Mouse (Mus musculus): ENCODE results near the gene Usp5. TPM values are rescaled to one million over a fixed set of nuclear protein-coding genes. Genes with fewer than 3 reads are reported as not detected.

The Usp5 gene
- 53.6 and 54.3 TPM in 2 replicates for polyA plus RNA-seq (2015; fragmentation: Nextera tagmentation; extraction: Ambion mirVana)

DNA sequence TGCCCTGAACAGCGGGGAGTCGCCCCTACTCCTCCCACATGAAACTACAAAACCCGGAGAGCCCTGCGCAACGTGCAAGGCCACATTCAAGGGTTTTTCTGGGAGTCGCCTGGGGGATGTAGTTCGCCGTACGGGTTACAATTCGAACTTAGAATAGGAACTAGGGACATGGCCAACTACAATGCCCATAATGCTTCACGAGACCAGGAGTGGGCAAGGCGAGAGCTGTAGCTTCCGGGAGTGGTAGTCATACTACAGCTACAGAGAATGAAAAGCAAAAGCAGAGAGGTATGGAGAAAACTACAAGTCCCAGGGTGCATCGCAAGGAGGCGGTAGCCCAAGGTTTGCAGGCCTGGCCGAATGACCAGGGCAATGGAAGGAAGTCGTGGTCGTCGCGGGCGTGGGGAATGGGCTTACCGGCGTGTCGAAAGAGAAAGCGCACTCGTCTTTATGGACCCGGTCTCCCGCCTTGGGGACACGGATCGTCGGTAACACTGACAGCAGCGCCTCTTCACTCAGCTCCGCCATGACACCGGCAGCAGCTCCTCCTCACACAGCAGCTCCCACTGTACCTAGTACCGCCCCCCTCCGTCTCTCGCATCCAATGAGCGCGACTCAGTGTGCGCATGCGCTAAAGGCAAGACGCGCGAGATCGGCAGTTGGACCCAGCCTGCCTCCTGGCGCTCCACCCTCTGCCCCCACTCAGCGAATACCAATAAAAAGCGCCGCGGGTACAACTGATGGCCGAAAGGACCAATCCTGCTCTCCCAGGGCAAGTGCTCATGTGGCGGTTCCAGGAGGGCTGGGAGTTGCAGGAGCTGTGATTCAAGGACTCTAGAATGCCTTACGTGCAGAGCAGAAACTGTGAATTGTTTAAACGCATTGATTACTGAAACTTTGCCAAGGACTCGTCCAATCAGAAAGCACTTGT is at the start of gene Usp5, which contains the start of gene Cdca3:
TSS of gene Usp5 (minus strand) at position 617 of the 931 bp plus-strand sequence.
TSS of gene Cdca3 (plus strand) at position 680 of the 931 bp plus-strand sequence.
- Histone ChIP-seq H3K4me1 (ENCODE audit: insufficient read depth, low read depth, low read length) (peaks cover 8% of the 10 kb centered on the region; the same call in 1 of the 2 replicates), H3K27me3 (replicated peaks; ENCODE audit: insufficient read depth, low read length) (no peaks in the 10 kb centered on the region), H3K36me3 (ENCODE audit: insufficient read depth, low read length) (peaks cover 19% of the 10 kb centered on the region), H3K4me3 (ENCODE audit: low read depth, low read length) (peak within 1 kb of the TSS; percentile 71), H3K9me3 (ENCODE audit: low read length) (no peaks in the 10 kb centered on the region), H3K4me2 (replicated peaks; ENCODE audit: low read depth, low read length) (peak within 1 kb of the TSS; percentile 74), H3K9ac (replicated peaks; ENCODE audit: low read depth) (peak within 1 kb of the TSS; percentile 42), H3K27ac (ENCODE audit: low read length) (peak within 1 kb of the TSS; percentile 82)
- whole genome bisulfite sequencing = under 1% methylated on average over 55 of the region's 55 CpGs
- DNase-seq (ENCODE audit: low spot score) (peak; percentile 100), ATAC-seq (peak; percentile 92)
- no peak for TF ChIP-seq EP300 (IDR thresholded peaks at IDR 0.05)
- TF ChIP-seq CTCF (IDR thresholded peaks at IDR 0.05) = peak; percentile 57

- H3K9me3 ChIP-seq (ENCODE audit: low read length) = no peaks in the 10 kb centered on the region
- TF ChIP-seq EP300 (IDR thresholded peaks at IDR 0.05) = no peak
- TF ChIP-seq CTCF (IDR thresholded peaks at IDR 0.05) = 0 out of 2 replicates have a peak, but pooled peaks have one; percentile 15
- no peak overlapping the region for H3K4me3 ChIP-seq (ENCODE audit: low read depth, low read length)
Measured at GRCm38 (mm10) chr6:124874348-124874747, 45.1 kb upstream of the Usp5 start.

GRCm38 (mm10) chr6:124866560-124866959 is 37.3 kb upstream of the Usp5 start:
- H3K27ac ChIP-seq (ENCODE audit: low read length) = no peak overlapping the region
- no peak for ATAC-seq
- no peaks in the 10 kb centered on the region for H3K36me3 ChIP-seq (ENCODE audit: insufficient read depth, low read length)
- DNase-seq (ENCODE audit: low spot score) = no peak
- no peaks in the 10 kb centered on the region for H3K9me3 ChIP-seq (ENCODE audit: low read length)
- H3K4me3 ChIP-seq (ENCODE audit: low read depth, low read length) = no peak overlapping the region
- WGBS = 48% methylated on average over 6 of the region's 7 CpGs
- H3K4me1 ChIP-seq (ENCODE audit: insufficient read depth, low read depth, low read length) = 0 out of 2 replicates have a peak, but pooled peaks cover 3% of the 10 kb centered on the region
- H3K4me2 ChIP-seq (replicated peaks; ENCODE audit: low read depth, low read length) = no peak overlapping the region
- no peak overlapping the region for H3K9ac ChIP-seq (replicated peaks; ENCODE audit: low read depth)
- TF ChIP-seq CTCF (IDR thresholded peaks at IDR 0.05) (no peak), EP300 (IDR thresholded peaks at IDR 0.05) (no peak)
- H3K27me3 ChIP-seq (replicated peaks; ENCODE audit: insufficient read depth, low read length) = peaks cover 12% of the 10 kb centered on the region; the same call in 1 of the 2 replicates

More at GRCm38 (mm10) chr6:124874348-124874747, 45.1 kb upstream of the Usp5 start:
- no peak for DNase-seq (ENCODE audit: low spot score)
- Histone ChIP-seq H3K27ac (ENCODE audit: low read length) (no peak overlapping the region), H3K27me3 (replicated peaks; ENCODE audit: insufficient read depth, low read length) (no peaks in the 10 kb centered on the region), H3K4me1 (ENCODE audit: insufficient read depth, low read depth, low read length) (no peaks in the 10 kb centered on the region), H3K36me3 (ENCODE audit: insufficient read depth, low read length) (no peaks in the 10 kb centered on the region), H3K9ac (replicated peaks; ENCODE audit: low read depth) (no peak overlapping the region), H3K4me2 (replicated peaks; ENCODE audit: low read depth, low read length) (no peak overlapping the region)
- 28% methylated on average over 2 of the region's 3 CpGs for WGBS
- ATAC-seq = no peak

- no peak for DNase-seq (ENCODE audit: low spot score)
- WGBS = 43% methylated on average over 17 of the region's 18 CpGs
- Histone ChIP-seq H3K4me3 (ENCODE audit: low read depth, low read length) (no peak overlapping the region), H3K9me3 (ENCODE audit: low read length) (no peaks in the 10 kb centered on the region), H3K36me3 (ENCODE audit: insufficient read depth, low read length) (no peaks in the 10 kb centered on the region), H3K9ac (replicated peaks; ENCODE audit: low read depth) (no peak overlapping the region), H3K4me2 (replicated peaks; ENCODE audit: low read depth, low read length) (no peak overlapping the region), H3K4me1 (ENCODE audit: insufficient read depth, low read depth, low read length) (0 out of 2 replicates have a peak, but pooled peaks cover 3% of the 10 kb centered on the region), H3K27me3 (replicated peaks; ENCODE audit: insufficient read depth, low read length) (peaks cover 12% of the 10 kb centered on the region; the same call in 1 of the 2 replicates), H3K27ac (ENCODE audit: low read length) (no peak overlapping the region)
- TF ChIP-seq CTCF (IDR thresholded peaks at IDR 0.05) (no peak), EP300 (IDR thresholded peaks at IDR 0.05) (no peak)
- ATAC-seq = no peak
Measured at GRCm38 (mm10) chr6:124865766-124866362, 36.6 kb upstream of the Usp5 start.

DNA sequence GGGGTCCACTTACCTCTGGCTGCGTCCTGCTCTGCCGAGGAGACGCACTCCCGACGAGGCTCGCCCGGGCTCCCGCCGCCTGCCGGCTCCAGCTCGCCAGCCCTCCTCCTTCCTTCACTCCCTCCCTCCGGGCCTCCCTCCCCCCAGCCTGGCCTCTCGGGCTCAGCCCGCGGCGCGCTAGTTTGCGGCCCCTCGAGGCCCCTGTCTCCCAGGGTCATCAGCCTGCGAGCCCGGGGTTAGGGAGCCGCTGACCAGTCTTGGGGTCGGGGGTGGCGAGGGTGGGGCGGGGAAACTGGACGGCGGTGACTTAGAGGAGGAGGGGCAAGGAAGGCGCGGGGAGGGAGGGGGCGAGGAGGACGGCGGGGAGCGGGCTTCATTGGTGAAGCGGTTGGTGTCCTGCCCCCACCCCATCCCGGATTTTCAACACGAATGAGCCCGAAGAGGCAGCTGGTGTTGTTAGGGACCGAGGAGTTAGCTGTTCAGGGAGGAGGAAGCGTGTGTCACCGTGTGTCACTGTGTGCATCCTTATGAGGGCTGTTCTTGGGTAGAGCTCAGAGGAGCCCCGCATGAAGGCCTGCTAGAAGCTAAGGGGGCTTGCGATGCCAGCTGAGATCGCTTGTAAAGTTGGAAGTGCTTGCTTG is 34.5 kb upstream of the Usp5 start, which contains the start of gene Gpr162:
TSS of gene Gpr162 (minus strand) at position 326 of the 641 bp plus-strand sequence.
- Histone ChIP-seq H3K36me3 (ENCODE audit: insufficient read depth, low read length) (no peaks in the 10 kb centered on the region), H3K9ac (replicated peaks; ENCODE audit: low read depth) (0 out of 2 replicates have a peak within 1 kb of the TSS, but pooled peaks have one; percentile 5), H3K4me1 (ENCODE audit: insufficient read depth, low read depth, low read length) (0 out of 2 replicates have a peak, but pooled peaks cover 3% of the 10 kb centered on the region), H3K4me2 (replicated peaks; ENCODE audit: low read depth, low read length) (peak within 1 kb of the TSS; percentile 91), H3K27me3 (replicated peaks; ENCODE audit: insufficient read depth, low read length) (peaks cover 16% of the 10 kb centered on the region), H3K9me3 (ENCODE audit: low read length) (no peaks in the 10 kb centered on the region), H3K27ac (ENCODE audit: low read length) (no peak within 1 kb of the TSS), H3K4me3 (ENCODE audit: low read depth, low read length) (peak within 1 kb of the TSS; percentile 48)
- 3% methylated on average over 34 of the region's 43 CpGs for WGBS
- ATAC-seq (peak; percentile 76), DNase-seq (ENCODE audit: low spot score) (peak; percentile 75)
- TF ChIP-seq CTCF (IDR thresholded peaks at IDR 0.05) = peak; percentile 30
- no peak for TF ChIP-seq EP300 (IDR thresholded peaks at IDR 0.05)

Measured in lung, postnatal 0 days (tissue).